Mouse (Mus musculus): Measurements from ENCODE around the gene Lect2. TPM values are rescaled to one million over a fixed set of nuclear protein-coding genes. Genes with fewer than 3 reads are reported as not detected.

Gene Lect2
- not detected for total RNA-seq (2021)

- DNase-seq: no peak
These were observed at the start of gene Lect2 for GRCm38 (mm10) chr13:56548401-56548800. TSS of gene Lect2 (minus strand) at chr13:56548502.

- no peak for DNase-seq
These were observed 49.0 kb upstream of the Lect2 start for GRCm38 (mm10) chr13:56597296-56597695.

GRCm38 (mm10) chr13:56595246-56595645 lies 46.9 kb upstream of the Lect2 start:
- no peak for DNase-seq

GRCm38 (mm10) chr13:56593961-56594391 lies 45.7 kb upstream of the Lect2 start:
- peak; percentile 65 for DNase-seq

GRCm38 (mm10) chr13:56593196-56593595 lies 44.9 kb upstream of the Lect2 start:
- no peak for DNase-seq

GRCm38 (mm10) chr13:56591939-56592338 lies 43.6 kb upstream of the Lect2 start:
- DNase-seq: no peak

GRCm38 (mm10) chr13:56591191-56591590 lies 42.9 kb upstream of the Lect2 start:
- no peak for DNase-seq

GRCm38 (mm10) chr13:56590202-56590601 lies 41.9 kb upstream of the Lect2 start:
- DNase-seq: no peak

- no peak for DNase-seq
These were observed 40.3 kb upstream of the Lect2 start for GRCm38 (mm10) chr13:56588454-56589117.

GRCm38 (mm10) chr13:56586046-56586445 lies 37.7 kb upstream of the Lect2 start:
- no peak for DNase-seq

GRCm38 (mm10) chr13:56582720-56583119 lies 34.4 kb upstream of the Lect2 start:
- no peak for DNase-seq

- peak; percentile 73 for DNase-seq
These were observed 33.7 kb upstream of the Lect2 start for GRCm38 (mm10) chr13:56581961-56582434.

- no peak for DNase-seq
These were observed 33.2 kb upstream of the Lect2 start for GRCm38 (mm10) chr13:56581512-56581911.

GRCm38 (mm10) chr13:56580450-56580849 lies 32.1 kb upstream of the Lect2 start:
- DNase-seq: no peak

- no peak for DNase-seq
These were observed 29.8 kb upstream of the Lect2 start for GRCm38 (mm10) chr13:56578097-56578496.

- DNase-seq: peak; percentile 83
These were observed 27.5 kb upstream of the Lect2 start for GRCm38 (mm10) chr13:56575701-56576321.

- no peak for DNase-seq
These were observed 26.8 kb upstream of the Lect2 start for GRCm38 (mm10) chr13:56575074-56575473.

- no peak for DNase-seq
These were observed 23.3 kb upstream of the Lect2 start for GRCm38 (mm10) chr13:56571645-56572044.

GRCm38 (mm10) chr13:56566336-56566735 lies 18.0 kb upstream of the Lect2 start:
- peak; percentile 32 for DNase-seq

- peak; percentile 61 for DNase-seq
These were observed 14.8 kb upstream of the Lect2 start for GRCm38 (mm10) chr13:56563075-56563474.

- DNase-seq: no peak
These were observed 12.8 kb upstream of the Lect2 start for GRCm38 (mm10) chr13:56561129-56561528.

- DNase-seq: no peak
These were observed 11.6 kb upstream of the Lect2 start for GRCm38 (mm10) chr13:56559841-56560370.

GRCm38 (mm10) chr13:56558811-56559210 lies 10.5 kb upstream of the Lect2 start:
- no peak for DNase-seq

GRCm38 (mm10) chr13:56556701-56557100 lies 8.4 kb upstream of the Lect2 start:
- DNase-seq: no peak
